Mouse (Mus musculus) heart, postnatal 0 days (tissue): ENCODE results near the gene Slc16a14.

Source experiments
- CTCF ChIP-seq: IDR thresholded peaks from 2 replicates; pipeline ENCODE4 v1.5.1; 2016; ENCODE audit warnings: antibody characterized with exemption, control low read depth, low read depth
- EP300 ChIP-seq: IDR thresholded peaks from 2 replicates; pipeline ENCODE4 v1.6.1; 2016; ENCODE audit warnings: antibody characterized with exemption, low read depth

DNA sequence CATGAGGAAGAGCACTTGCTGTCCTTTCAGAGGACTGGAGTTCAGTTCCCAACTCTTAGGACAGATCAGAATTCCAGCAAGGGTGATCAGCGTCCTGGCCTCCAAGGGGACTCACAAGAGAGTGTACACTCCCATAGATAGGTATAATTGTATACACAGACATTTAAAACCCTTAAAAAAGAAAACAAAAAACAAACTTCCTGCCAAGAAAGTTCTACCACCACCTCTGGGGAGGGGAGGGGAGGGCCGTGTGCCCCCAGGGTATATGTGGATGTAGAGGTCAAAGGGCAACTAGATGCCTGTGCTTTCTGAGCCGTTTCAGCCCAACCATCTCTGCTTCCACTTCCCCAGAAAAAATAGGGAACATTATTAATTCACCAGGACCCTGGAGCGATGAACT lies 62.0 kb downstream of the Slc16a14 start:
- TF ChIP-seq CTCF (no peak), EP300 (no peak)
